Mouse (Mus musculus) bone marrow macrophage, adult 2 months (primary cell): ENCODE data around the gene Phf7.

Source experiments
- CTCF ChIP-seq: IDR thresholded peaks from 2 replicates; pipeline ENCODE4 v1.5.1; 2012; ENCODE audit warnings: low read depth, mild to moderate bottlenecking, low read length, moderate library complexity
- POLR2A ChIP-seq: IDR thresholded peaks from 2 replicates; pipeline ENCODE4 v1.6.1; 2012; ENCODE audit warnings: mild to moderate bottlenecking, low read depth, low read length, borderline replicate concordance

DNA sequence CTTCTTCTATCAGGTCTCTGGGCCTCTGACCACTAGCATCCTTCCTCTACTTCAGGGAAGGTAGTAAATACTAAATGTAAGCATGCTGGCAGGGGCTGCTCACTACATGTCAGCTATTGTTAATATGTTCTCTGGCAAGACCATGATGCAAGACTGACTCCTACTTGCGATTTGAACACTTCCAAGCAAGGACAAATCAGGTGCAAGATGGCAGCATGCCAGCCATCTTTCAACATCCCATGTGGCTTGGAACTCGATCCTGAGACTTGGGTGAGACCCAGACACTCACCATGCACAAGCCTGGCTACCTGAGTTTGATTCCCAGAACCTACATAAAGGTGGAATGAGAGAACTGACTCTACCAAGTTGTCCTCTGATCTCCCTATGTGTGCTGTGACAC lies 59.2 kb downstream of the Phf7 start:
- TF ChIP-seq CTCF (no peak), POLR2A (no peak)
